Mouse (Mus musculus): ENCODE data around the gene Olfr1166.
"Not testable (repeated sequence)": the region's sequence is repeated elsewhere in the genome, so short reads cannot be mapped to it uniquely, and the experiment has no call there.

The Olfr1166 gene

GRCm38 (mm10) chr2:88128172-88128571 is at the start of gene Olfr1166:
TSS of gene Olfr1166 (minus strand) at chr2:88128272.
- no peak for DNase-seq (ENCODE audit: low read depth)

GRCm38 (mm10) chr2:88155093-88155492 is 27.0 kb upstream of the Olfr1166 start, which contains the start of gene Olfr1167:
TSS of gene Olfr1167 (minus strand) at chr2:88155193.
- DNase-seq (ENCODE audit: low read depth): not testable (repeated sequence)

GRCm38 (mm10) chr2:88093866-88094265 is 34.2 kb downstream of the Olfr1166 start, which contains the start of gene Olfr1164:
TSS of gene Olfr1164 (minus strand) at chr2:88093966.
- no peak for DNase-seq (ENCODE audit: low read depth)
